Mouse (Mus musculus) left cerebral cortex, adult 8-10 months (tissue): ENCODE data around the gene Bpifb4. TPM values are rescaled to one million over a fixed set of nuclear protein-coding genes. Genes with fewer than 3 reads are reported as not detected.

ENCODE experiments used
- DNase-seq, 2 experiments: peaks; one replicate each; pipeline ENCODE4 v3.0.0; 2022; ENCODE audit warnings: low spot score in 2 of 2
- total RNA-seq, 4 experiments: library from RNA; stranded (reverse); gene quantifications; 2 replicates each; pipeline ENCODE4 v1.2.4; 2022

Bpifb4 gene
- total RNA-seq = not detected

- DNase-seq = no peak
These were observed at the start of gene Bpifb4 for GRCm38 (mm10) chr2:153937843-153938242. Gene Bpifb4, plus strand, starts transcription at chr2:153938212.

GRCm38 (mm10) chr2:153899111-153899510, 38.9 kb upstream of the Bpifb4 start:
- no peak for DNase-seq

- no peak for DNase-seq
These were observed 37.9 kb upstream of the Bpifb4 start, which contains the start of gene Bpifb6 for GRCm38 (mm10) chr2:153900088-153900487. Gene Bpifb6, plus strand, starts transcription at chr2:153900388.

- DNase-seq = no peak
These were observed 35.3 kb upstream of the Bpifb4 start for GRCm38 (mm10) chr2:153902726-153903125.

- no peak for DNase-seq
These were observed 31.4 kb upstream of the Bpifb4 start for GRCm38 (mm10) chr2:153906626-153907025.

- DNase-seq = peak in 1 of 2 experiments; percentile 38
These were observed 23.9 kb upstream of the Bpifb4 start for GRCm38 (mm10) chr2:153914151-153914550.

GRCm38 (mm10) chr2:153917930-153918329, 20.1 kb upstream of the Bpifb4 start, which contains the start of gene Bpifb3:
Gene Bpifb3, plus strand, starts transcription at chr2:153918230.
- no peak for DNase-seq

- DNase-seq = peak in 1 of 2 experiments; percentile 64
These were observed 16.8 kb upstream of the Bpifb4 start for GRCm38 (mm10) chr2:153921246-153921645.

GRCm38 (mm10) chr2:153929871-153930413, 8.1 kb upstream of the Bpifb4 start:
- peak in 1 of 2 experiments; percentile 34 for DNase-seq

- DNase-seq = no peak
These were observed 6.9 kb upstream of the Bpifb4 start for GRCm38 (mm10) chr2:153931125-153931524.

GRCm38 (mm10) chr2:153933311-153933710, 4.7 kb upstream of the Bpifb4 start:
- no peak for DNase-seq

- no peak for DNase-seq
These were observed 2.7 kb upstream of the Bpifb4 start for GRCm38 (mm10) chr2:153935348-153935747.

- peak in 1 of 2 experiments; percentile 59 for DNase-seq
These were observed 5.5 kb downstream of the Bpifb4 start for GRCm38 (mm10) chr2:153943537-153943936.

GRCm38 (mm10) chr2:153944567-153944966, 6.6 kb downstream of the Bpifb4 start:
- DNase-seq = no peak

GRCm38 (mm10) chr2:153952897-153953296, 14.9 kb downstream of the Bpifb4 start:
- DNase-seq = peak in 1 of 2 experiments; percentile 59

GRCm38 (mm10) chr2:153953836-153954235, 15.8 kb downstream of the Bpifb4 start:
- no peak for DNase-seq

- peak; percentile 24 to 41 for DNase-seq
These were observed 24.9 kb downstream of the Bpifb4 start for GRCm38 (mm10) chr2:153962821-153963331.

- DNase-seq = peak in 1 of 2 experiments; percentile 11
These were observed 25.3 kb downstream of the Bpifb4 start for GRCm38 (mm10) chr2:153963334-153963733.

- peak in 1 of 2 experiments; percentile 20 for DNase-seq
These were observed 32.2 kb downstream of the Bpifb4 start for GRCm38 (mm10) chr2:153970221-153970620.

GRCm38 (mm10) chr2:153974582-153974981, 36.6 kb downstream of the Bpifb4 start, which contains the start of gene Bpifa6:
Gene Bpifa6, plus strand, starts transcription at chr2:153974945.
- no peak for DNase-seq

GRCm38 (mm10) chr2:153995770-153996169, 57.8 kb downstream of the Bpifb4 start:
- DNase-seq = peak; percentile 18 to 60

GRCm38 (mm10) chr2:154000501-154000900, 62.5 kb downstream of the Bpifb4 start:
- no peak for DNase-seq

GRCm38 (mm10) chr2:154001056-154001455, 63.0 kb downstream of the Bpifb4 start:
- no peak for DNase-seq
